ENCODE assay signal across 30 mouse cellular contexts in the genomic region with DNA sequence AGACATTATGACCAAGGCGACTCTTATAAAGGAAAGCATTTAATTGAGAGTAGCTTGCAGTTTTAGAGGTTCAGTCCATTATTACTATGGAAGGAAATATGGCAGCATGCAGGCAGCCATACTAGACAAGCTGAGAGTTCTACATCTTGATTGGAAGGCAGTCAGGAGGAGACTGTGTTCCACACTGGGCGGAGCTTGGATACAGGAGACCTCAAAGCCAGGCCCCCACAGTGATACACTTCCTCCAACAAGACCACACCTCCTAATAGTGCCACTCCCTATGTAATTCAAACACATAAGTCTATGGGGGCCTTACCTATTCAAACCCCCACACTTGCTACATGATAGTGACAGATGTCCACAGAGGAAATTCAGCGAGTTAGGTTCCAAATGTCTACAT.
"Had no signal": no experiment of that assay in that cellular context is flagged by ENCODE, and none has a peak within 500 bp of the region (broad histone marks: within the 10 kb centered on the region; RNA-seq: fewer than 3 reads in every experiment).

No protein-coding gene starts in this region.

- H3K9me3 ChIP-seq: heart, embryonic 10.5 days; hindbrain, embryonic 10.5 days; hindbrain, embryonic 12.5 days; hindbrain, embryonic 13.5 days; hindbrain, embryonic 15.5 days had no signal

- H3K4me3 ChIP-seq: heart, embryonic 10.5 days; heart, embryonic 12.5 days; heart, embryonic 13.5 days; heart, embryonic 15.5 days; hindbrain, embryonic 10.5 days; hindbrain, embryonic 12.5 days; hindbrain, embryonic 13.5 days; hindbrain, embryonic 15.5 days; intestine, embryonic 15.5 days; kidney, embryonic 15.5 days; layer of hippocampus, adult 2 months; left cerebral cortex, adult 2 months had no signal

- H3K9ac ChIP-seq: heart, embryonic 12.5 days; heart, embryonic 13.5 days; heart, embryonic 15.5 days; hindbrain, embryonic 12.5 days; hindbrain, embryonic 13.5 days; hindbrain, embryonic 14.5 days; hindbrain, embryonic 15.5 days; intestine, embryonic 15.5 days; kidney, embryonic 15.5 days had no signal

- H3K36me3 ChIP-seq: hindbrain, embryonic 12.5 days; hindbrain, embryonic 13.5 days; hindbrain, embryonic 15.5 days; intestine, embryonic 15.5 days had no signal

- DNase-seq: heart, postnatal 10 days; heart, postnatal 14 days; heart, postnatal 36 days; heart, postnatal 4 days; kidney, adult 11 months; kidney, adult 18-20 months; kidney, adult 2 months; kidney, adult 8-10 months; kidney, adult 9 months; kidney, postnatal 10 days; kidney, postnatal 14 days; kidney, postnatal 25 days; kidney, postnatal 4 days; layer of hippocampus, adult 9-11 months; layer of hippocampus, postnatal 36 days had no signal

- H3K27me3 ChIP-seq: heart, embryonic 12.5 days; heart, embryonic 13.5 days; heart, embryonic 15.5 days; hindbrain, embryonic 12.5 days; hindbrain, embryonic 13.5 days; hindbrain, embryonic 15.5 days; intestine, embryonic 15.5 days; kidney, embryonic 15.5 days had no signal

- H3K27ac ChIP-seq: heart, embryonic 10.5 days; heart, embryonic 13.5 days; heart, embryonic 15.5 days; hindbrain, embryonic 10.5 days; hindbrain, embryonic 12.5 days; hindbrain, embryonic 13.5 days; hindbrain, embryonic 14.5 days; hindbrain, embryonic 15.5 days; hindbrain, postnatal 0 days; intestine, embryonic 15.5 days; kidney, embryonic 15.5 days; kidney, postnatal 0 days; layer of hippocampus, adult 2 months; left cerebral cortex, adult 2 months had no signal
